Mouse (Mus musculus): ENCODE measurements around the gene Prrt2. TPM values are rescaled to one million over a fixed set of nuclear protein-coding genes. Genes with fewer than 3 reads are reported as not detected.
A peak's percentile ranks its signal among the peaks of the same experiment; 100 is the strongest.

Prrt2 gene
- total RNA-seq (2014; fragmentation: Nextera tagmentation) (0.74 and 2.0 TPM in 2 replicates), total RNA-seq (2017) (0.80 and 2.3 TPM in 2 replicates)

DNA sequence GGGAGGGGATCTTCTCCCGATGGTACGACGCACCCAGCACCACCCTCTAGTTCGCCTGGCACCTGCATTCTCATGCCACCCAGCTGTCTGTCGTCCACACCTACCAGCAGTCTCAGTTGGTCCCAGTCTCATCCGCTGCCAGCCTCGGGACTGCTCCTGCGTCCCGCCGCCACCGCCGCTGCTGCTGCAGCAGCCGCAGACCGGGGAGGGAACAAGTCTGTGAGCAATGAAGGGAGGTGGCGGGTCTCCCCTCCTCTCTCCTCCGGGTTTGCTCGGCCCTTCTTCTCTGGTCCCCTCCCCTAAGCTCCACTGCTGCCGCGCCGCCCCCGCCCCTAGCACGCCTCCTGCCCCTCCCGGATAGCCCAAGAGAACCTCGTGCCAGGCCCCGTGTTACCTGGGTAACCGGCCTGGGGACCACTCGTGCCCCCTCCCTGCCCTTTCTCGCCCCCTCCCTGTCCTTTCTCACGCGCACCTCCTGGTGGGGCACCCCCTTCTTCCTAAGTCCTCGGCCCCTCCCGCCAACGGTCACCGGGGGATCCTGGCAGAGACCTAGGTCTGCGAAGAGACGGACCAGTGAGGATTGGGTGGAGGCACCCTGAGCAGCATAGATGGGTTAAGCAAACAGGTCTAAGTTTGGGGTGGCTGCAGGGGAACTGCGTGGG lies at the start of gene Prrt2, which contains the start of gene Gm42742:
Gene Prrt2 (minus strand): TSS at position 311 of the 662 bp plus-strand sequence.
Gene Gm42742 (minus strand): TSS at position 197 of the 662 bp plus-strand sequence.
- ATAC-seq (replicated peaks; ENCODE audit: low FRiP score, low TSS enrichment, poor library complexity, severe bottlenecking), result no peak

DNA sequence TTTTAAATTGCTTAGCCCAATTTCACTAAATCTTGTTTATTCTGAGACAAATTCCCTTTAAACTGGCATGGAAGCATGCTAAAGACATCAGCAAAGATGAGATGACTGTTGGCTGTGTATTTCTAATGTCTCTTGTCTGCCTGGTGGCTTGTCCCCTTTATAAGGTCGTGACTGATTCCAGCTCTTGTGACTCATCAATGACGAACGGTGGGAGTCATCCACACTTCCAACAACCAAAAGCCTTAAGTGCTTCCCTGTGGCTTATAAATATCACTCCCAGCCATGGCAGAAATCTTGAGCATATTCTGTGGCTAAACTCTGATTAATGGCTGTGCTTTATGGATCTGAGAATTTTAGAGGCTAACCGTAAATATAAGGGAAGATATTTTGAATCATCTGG lies 45.3 kb upstream of the Prrt2 start:
- ATAC-seq (replicated peaks; ENCODE audit: low FRiP score, low TSS enrichment, poor library complexity, severe bottlenecking), result no peak

DNA sequence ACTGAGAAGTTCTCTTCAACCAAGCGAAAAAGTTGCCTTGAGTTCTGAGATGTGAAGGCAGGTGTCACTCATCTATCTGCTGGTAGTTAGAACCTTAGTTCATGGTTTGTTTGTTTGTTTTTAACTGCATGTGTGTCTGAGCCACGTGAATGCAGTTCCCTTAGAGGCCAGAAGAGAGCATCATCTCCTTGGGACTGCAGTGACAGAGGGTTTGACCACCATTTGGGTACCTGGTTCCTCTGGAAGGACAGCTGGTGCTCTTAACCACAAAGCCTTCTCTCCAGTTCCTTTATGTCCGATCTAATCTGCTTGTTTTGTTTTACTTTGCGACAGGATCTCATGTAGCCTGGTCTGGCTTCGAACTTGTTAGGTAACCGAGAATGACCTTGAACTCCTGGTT lies 44.5 kb upstream of the Prrt2 start:
- ATAC-seq (replicated peaks; ENCODE audit: low FRiP score, low TSS enrichment, poor library complexity, severe bottlenecking), result no peak

DNA sequence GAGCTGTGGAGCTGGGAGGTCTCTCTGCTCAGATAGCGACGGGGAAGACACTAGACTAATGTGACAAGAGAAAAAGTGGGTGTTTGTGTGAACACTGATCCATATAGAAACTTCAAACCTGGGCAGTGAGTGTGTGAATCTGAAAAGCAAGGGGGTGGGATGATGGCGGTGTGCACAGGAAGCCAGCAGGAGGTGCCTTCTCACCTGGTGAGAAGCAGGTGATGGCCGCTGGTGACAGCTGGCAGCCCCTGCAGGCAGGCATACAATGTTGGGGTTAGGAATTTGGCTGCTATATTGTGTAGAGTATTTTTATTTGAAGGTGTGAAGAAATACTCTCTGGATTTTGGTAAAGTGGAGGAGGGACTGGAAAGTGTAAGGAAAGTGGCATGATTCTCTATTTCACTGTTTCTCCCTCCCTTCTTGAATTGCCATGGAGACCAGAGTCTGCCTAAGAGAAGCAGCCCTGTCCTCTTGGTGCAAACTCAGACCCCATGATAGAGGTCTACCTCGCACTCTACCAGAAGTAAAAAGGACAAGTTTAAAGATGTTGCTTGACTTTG lies 34.1 kb upstream of the Prrt2 start:
- no peak for ATAC-seq (replicated peaks; ENCODE audit: low FRiP score, low TSS enrichment, poor library complexity, severe bottlenecking)

DNA sequence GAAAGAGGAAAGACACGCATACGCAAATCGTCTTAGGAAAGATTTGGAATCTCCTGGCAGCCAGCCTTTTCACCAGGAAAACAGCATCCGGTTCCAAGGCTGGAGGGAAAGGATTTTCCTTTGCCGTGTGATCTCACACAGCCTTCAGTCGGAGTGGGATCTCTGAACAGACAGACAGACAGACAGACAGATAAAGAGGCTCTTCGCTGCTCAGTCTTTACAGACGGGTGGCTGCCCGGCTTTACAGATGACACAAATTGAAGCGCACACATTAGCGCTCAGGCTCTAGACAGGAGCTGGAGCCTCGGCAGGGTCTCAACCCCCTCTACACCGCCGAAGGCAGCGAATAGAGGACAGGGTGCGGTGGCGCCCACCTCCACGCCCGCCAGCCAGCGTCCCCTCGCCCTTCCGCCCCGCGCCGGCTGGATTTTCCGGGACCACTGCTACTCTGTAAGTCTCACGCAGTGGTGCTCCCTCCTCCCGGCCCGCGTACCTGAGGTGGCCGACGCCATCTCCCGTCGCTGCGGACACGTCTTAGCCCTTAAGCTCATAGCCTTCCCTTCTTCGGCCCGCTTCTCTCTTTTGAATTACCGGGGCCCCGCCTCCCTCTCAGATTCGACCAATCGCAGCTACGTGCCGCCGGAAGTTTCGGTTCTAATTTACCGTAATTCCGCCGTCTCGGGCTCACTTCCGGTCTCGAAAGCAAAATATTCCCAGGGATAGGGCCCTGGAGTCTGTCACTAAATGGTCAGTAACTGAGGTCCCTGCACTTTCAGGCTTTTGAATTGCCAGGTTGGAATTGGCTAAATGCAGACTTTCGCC lies 21.1 kb upstream of the Prrt2 start, which contains the start of gene Kif22:
Gene Kif22 (minus strand): TSS at position 621 of the 822 bp plus-strand sequence.
- peak; percentile 96 for ATAC-seq (replicated peaks; ENCODE audit: low FRiP score, low TSS enrichment, poor library complexity, severe bottlenecking)

DNA sequence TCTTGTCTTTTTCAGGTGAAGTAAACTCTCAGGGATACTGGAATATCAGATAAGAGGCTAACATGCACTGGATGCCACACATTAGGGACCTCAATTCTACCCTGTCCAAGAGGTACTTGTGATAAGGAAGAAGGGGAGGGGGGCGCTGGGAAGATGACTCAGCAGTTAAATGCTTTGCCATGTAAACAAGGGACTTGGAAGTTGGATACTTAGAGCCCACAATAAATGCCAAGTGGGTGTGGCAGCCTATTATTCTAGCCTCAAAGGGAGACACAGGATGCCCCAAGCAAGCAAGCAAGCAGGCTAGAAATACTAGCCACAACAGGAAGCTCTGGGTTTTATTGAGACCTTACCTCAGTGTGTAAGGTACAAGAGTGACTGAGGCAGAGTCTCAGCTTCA lies 10.2 kb upstream of the Prrt2 start:
- no peak for ATAC-seq (replicated peaks; ENCODE audit: low FRiP score, low TSS enrichment, poor library complexity, severe bottlenecking)

DNA sequence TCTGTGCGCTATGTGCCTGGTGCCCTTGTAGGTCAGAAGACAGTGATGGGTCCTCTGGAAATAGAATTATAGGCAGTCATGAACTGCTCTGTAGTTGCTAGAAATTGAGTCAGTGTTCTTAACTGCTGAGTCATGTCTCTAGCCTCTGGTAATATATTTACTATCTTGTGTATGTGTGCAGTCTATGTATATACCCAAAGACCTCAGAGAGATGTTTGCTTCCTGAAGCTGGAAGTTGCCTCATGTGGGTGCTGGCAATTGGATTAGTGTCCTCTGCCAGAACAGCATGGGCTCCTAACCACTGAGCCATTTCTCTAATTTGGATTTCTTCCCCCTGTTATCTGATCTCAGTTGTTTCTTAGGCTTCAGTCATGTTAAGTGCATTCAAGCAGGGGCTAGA lies 9.2 kb upstream of the Prrt2 start:
- ATAC-seq (replicated peaks; ENCODE audit: low FRiP score, low TSS enrichment, poor library complexity, severe bottlenecking), result no peak

DNA sequence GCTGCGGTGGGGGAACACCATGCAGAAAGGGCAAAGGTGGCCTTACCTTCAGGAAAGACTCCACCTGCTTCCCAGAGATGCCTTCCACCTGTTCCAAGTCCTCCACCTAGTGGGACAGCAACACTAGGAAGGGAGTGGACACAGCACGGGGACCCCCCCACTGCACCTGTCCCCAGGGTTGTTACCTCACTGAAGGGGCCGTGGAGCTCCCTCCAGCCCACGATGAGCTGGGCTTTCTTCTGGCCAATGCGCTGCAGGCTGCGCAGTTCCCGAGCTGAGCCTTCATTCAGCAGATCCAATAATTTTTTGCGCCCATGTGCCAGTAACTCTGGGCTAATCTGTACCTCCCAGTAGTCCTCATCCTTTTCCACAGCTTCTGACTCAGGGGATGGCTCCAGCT lies 6.9 kb upstream of the Prrt2 start:
- ATAC-seq (replicated peaks; ENCODE audit: low FRiP score, low TSS enrichment, poor library complexity, severe bottlenecking), result no peak

DNA sequence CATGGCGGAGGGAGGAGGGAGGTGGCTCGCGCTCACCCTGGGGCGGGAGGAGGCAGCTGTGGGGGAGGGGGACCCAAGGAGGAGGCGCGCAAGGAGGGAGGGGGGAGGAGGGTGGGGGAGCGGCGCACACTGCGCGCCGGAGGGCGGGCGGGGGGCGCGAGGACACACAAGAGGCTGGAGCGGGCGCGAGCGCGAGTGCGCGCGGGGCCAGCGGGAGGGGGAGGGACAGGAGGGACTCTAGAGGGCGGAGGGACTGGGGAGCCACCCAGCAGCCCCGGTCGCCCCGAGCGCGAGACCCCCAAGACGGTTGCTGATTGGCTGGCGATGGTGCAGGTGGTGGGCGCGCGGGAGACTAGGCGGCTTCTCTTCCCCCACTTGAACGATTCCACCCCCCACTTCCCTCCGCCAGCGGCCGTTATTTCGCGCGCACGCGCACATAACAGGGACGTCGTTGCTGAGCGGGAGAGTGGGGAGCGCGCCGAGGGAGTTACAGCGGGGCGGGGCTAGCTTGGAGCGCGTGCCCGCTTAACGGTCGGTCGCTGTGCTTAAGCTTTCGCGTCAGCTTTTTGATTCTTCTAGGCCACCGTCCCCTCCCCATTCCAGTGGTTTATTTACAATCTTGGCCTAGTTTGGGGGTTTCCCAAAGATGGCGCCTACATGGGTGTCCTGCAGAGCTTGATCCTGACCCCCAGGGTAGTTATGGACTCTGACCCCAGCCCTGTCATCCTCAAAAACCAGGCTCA lies 6.1 kb upstream of the Prrt2 start, which contains the start of gene Maz:
Gene Maz (minus strand): TSS at position 54 of the 743 bp plus-strand sequence.
- peak; percentile 81 for ATAC-seq (replicated peaks; ENCODE audit: low FRiP score, low TSS enrichment, poor library complexity, severe bottlenecking)

DNA sequence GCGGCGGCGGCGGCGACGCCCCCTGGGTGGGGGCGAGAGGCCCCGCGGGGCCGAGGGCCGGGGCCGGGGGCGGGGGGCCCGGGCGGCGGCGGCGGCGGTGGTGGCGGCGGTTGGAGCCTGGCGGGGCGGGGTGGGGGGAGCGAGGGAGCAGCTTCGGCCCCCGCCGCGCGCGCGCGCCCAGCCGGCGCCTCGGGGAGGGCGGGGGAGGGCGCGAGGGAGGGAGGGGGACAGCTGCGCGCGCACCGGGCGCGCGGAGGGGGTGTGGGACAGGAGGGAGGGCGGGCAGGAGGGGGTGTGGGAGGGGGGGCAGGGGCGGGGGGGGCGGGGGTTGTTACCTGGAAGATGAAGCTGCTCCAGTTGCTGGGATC lies 5.6 kb upstream of the Prrt2 start:
- ATAC-seq (replicated peaks; ENCODE audit: low FRiP score, low TSS enrichment, poor library complexity, severe bottlenecking), result no peak

DNA sequence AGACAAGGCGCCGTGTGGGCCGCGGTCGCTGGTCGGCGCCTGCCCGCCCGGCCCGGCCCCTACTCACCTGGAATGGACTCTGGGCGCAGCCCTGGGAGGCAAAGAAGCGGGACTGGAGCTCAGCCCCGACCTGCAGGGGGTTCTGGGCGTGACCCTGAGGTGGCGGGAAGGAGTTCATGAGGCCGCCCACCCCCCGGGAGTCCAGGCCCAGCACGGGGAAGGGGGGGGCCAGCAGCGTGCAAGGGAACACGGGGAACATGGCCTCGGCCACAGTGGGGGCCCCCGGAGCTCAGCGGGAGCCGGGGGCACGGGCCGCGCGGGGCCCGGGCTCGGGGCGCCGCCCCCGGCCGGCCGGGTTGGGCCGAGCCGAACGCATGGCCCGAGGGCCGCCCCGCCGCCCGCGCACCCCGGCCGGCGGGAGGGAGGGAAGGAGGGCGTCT lies 5.2 kb upstream of the Prrt2 start:
- 0 out of 2 replicates have a peak, but pooled peaks have one; percentile 14 for ATAC-seq (replicated peaks; ENCODE audit: low FRiP score, low TSS enrichment, poor library complexity, severe bottlenecking)

DNA sequence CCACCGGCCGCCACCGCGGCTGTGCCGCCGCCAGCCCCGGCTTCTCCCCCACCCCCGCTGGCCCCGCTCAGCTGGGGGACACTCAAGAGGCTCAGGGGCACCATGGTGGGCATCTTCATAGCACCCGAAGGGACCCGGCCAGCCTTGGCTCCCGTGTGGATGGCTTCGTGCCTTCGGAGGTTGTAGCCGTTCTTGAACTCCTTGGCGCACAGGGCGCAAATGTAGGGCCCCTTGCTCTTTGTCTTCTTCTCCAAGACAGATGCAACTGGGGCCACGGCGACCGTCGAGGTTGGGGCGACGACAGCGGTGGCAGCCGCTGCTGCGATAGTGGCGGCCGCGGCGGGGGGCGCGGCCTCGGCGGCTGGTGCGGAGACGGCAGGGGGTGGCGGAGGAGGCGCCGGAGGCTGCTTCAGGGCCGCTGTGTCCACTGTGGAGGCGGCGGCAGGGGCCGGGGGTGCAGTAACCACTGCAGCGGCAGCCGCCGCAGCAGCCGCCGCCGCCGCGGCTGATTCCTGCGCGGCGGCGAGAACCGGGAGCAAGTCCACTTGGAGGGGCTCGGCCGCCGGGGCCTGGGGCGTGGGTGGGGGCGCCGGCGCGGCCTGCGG lies 4.6 kb upstream of the Prrt2 start:
- no peak for ATAC-seq (replicated peaks; ENCODE audit: low FRiP score, low TSS enrichment, poor library complexity, severe bottlenecking)

DNA sequence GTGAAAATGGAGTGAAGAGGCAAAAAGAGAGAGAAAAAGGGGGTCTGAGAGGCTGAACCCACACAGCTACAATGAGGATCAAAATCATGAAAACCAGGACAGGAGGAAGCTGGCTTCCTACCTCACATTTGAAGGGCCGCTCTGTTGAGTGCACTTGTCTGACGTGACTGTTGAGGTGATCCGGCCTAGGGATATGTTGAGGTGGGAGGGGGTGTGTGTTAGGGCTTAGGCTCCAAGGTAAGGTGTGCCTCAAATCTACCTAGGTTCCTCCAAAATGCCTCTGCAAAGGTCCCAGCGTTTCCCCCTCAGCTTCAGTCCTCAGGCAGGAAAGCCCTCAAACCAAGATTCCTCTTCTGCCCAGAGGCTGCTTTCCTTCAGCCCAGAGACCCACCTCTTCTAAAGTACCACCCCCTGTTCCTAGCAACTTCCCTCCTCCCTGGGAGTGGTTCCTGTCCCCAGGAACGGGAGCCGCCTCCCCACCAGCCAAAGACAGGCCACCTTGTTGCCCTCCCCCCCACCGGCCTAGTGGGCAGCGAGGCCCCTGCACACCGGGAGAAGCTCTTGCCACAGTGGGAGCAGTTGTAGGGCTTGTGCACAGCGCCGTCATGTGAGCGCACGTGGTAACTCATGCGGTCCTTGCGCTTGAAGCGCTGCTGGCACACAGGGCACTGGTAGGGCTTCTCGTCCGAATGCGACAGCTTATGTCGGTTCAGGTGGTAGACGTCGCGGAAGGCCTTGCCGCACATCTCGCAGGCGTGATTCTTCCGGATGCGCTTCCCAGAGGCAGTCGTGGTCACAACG lies 3.9 kb upstream of the Prrt2 start:
- peak; percentile 22 for ATAC-seq (replicated peaks; ENCODE audit: low FRiP score, low TSS enrichment, poor library complexity, severe bottlenecking)

DNA sequence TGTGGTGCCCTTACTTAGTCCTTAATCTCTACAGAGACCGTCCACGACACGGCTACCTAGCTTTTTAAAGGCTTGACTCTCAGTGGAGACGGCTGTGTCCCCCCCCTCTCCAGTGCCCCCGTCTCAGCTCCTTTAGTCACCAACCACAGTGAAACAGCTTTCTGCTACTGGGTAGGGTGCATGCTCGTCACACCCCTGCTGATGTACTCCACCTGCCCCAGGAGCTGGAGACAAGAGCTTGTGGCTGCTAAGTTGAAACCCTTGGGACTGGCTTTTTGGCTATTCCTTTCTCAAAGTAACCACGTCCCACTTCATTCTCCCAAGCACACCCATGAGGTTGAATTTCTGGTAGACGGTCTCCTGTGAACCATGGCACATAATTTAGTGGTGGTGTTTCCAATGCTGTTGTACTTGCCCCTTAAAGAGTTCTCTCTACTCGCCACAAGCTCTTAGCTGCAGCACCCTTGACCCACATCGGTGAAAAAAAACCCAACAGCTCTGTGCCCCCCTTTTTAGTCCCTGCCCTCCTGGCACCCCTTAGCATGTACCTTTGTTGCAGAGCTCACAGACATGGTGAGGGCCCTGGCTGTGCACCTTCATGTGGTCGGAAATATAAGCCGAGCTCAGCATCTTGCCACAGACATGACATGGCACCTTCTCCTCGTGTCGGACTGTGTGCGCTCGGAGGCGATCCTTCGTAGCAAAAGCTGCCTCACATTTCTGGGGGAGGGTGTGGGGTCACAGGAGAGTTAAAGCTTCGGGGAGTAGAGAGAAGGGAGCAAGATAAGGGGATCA lies 3.1 kb upstream of the Prrt2 start:
- no peak for ATAC-seq (replicated peaks; ENCODE audit: low FRiP score, low TSS enrichment, poor library complexity, severe bottlenecking)

DNA sequence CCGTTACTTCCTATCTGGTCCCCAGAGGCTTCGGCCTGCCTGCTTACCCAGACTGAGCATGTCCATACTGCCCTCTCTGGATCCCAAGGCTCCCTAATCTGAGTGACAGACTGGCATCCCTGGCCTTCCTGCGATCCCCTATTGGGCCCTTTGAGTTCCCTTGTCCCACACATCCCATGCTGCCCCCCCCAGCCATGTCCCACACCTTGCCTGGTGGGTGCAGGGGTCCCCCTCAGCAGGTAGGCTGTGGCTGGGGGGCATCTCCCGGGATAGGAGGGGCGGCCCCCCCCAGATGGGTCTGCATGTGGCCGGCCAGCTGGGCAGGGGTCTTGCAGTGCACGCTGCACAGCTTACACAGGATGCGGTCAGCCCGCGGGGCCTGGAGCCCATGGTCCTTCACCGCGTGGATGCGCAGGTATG lies 2.3 kb upstream of the Prrt2 start:
- no peak for ATAC-seq (replicated peaks; ENCODE audit: low FRiP score, low TSS enrichment, poor library complexity, severe bottlenecking)

DNA sequence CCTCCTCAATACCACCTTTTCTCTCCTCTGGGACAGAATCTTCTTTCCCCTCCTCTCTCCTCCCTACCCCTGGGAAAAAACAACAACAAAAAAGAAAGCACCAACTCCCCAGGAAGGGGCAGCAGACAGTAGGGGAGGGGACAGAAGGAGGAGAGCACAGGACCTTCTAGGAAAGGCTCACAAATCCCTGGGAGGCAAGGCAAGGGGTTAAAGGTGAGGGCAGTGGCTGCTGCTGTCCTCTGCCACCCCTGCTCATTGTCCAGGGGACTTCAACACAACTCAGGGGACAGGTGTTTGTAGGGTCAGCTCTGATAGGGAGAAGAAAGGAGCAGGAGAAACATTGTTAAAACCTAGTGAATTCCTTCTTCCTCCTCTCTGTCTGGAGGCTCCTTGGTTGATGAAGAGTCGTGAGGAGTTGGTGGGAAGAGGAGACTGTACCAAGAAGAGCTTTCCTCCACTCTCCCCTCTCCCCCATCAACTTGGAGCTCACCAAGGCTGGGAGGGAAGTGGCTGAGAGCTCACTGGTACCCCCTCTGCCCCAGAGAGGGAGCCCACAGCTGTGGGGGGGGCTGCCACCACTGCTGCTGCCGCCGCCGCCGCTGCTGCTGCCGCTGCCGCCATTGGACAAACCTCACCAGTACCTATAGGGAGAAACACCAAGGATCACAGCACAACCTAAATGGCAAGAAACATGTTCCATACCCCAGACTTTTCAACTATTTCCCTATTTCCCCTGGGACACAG lies 1.7 kb upstream of the Prrt2 start:
- ATAC-seq (replicated peaks; ENCODE audit: low FRiP score, low TSS enrichment, poor library complexity, severe bottlenecking), result no peak

Measured in megakaryocyte-erythroid progenitor cell, adult 5-6 weeks (primary cell).